Mouse (Mus musculus) heart, embryonic 12.5 days (tissue): ENCODE results near the gene Spata25. TPM values are rescaled to one million over a fixed set of nuclear protein-coding genes. Genes with fewer than 3 reads are reported as not detected.
A peak's percentile ranks its signal among the peaks of the same experiment; 100 is the strongest.
"Not testable (repeated sequence)": the region's sequence is repeated elsewhere in the genome, so short reads cannot be mapped to it uniquely, and the experiment has no call there.

Source experiments
- ATAC-seq: fragments of 200-750 bp; cut with Nextera tagmentation; 2 replicates; pipeline ENCODE4 v1.8.0; 2017; ENCODE audit warnings: moderate TSS enrichment, moderate library complexity; ENCODE audit not compliant: insufficient number of reproducible peaks, low FRiP score
- H3K27ac ChIP-seq: fragments of 300-500 bp; sonication (generic); 2 replicates; pipeline ENCODE4 v1.5.1; 2016; ENCODE audit warnings: mild to moderate bottlenecking, moderate library complexity; ENCODE audit not compliant: poor library complexity, severe bottlenecking
- H3K27me3 ChIP-seq: fragments of 300-500 bp; sonication (generic); replicated peaks from 2 replicates; pipeline ENCODE4 v1.6.1; 2016; ENCODE audit warnings: mild to moderate bottlenecking, moderate library complexity
- H3K36me3 ChIP-seq: fragments of 300-500 bp; sonication (generic); 2 replicates; pipeline ENCODE4 v1.6.1; 2016; ENCODE audit warnings: mild to moderate bottlenecking, moderate library complexity
- H3K4me1 ChIP-seq: fragments of 300-500 bp; sonication (generic); replicated peaks from 2 replicates; pipeline ENCODE4 v1.6.1; 2016; ENCODE audit warnings: mild to moderate bottlenecking
- H3K4me2 ChIP-seq: fragments of 300-500 bp; sonication (generic); 2 replicates; pipeline ENCODE4 v1.6.1; 2016; ENCODE audit warnings: mild to moderate bottlenecking, moderate library complexity
- H3K4me3 ChIP-seq: fragments of 300-500 bp; sonication (generic); 2 replicates; pipeline ENCODE4 v1.5.1; 2016; ENCODE audit warnings: mild to moderate bottlenecking
- H3K9ac ChIP-seq: fragments of 300-500 bp; sonication (generic); 2 replicates; pipeline ENCODE4 v1.6.1; 2016; ENCODE audit warnings: mild to moderate bottlenecking, moderate library complexity
- H3K9me3 ChIP-seq: fragments of 300-500 bp; sonication (generic); replicated peaks from 2 replicates; pipeline ENCODE4 v1.6.1; 2016; ENCODE audit warnings: mild to moderate bottlenecking, moderate library complexity
- WGBS: fragments of 180-500 bp; shearing (Covaris S2); methylation state at CpG from one replicate; pipeline ENCODE4 v1.1.7; 2016; 5-methylcytosine and 5-hydroxymethylcytosine counted together
- polyA plus RNA-seq: library from polyadenylated mRNA; unstranded; fragments of >200 nt; fragmentation: Nextera tagmentation; extraction: Ambion mirVana; gene quantifications from 2 replicates; pipeline ENCODE4 v1.2.1, GENCODE M21; 2016

Spata25 gene
- polyA plus RNA-seq, result not detected in 2 replicates

- H3K27me3 ChIP-seq, result no peaks in the 10 kb centered on the region
- peaks cover 49% of the 10 kb centered on the region for H3K36me3 ChIP-seq
- H3K4me2 ChIP-seq, result no peak within 1 kb of the TSS
- H3K4me1 ChIP-seq, result peaks cover 22% of the 10 kb centered on the region
- H3K4me3 ChIP-seq, result no peak within 1 kb of the TSS
- no peak within 1 kb of the TSS for H3K9ac ChIP-seq
- H3K27ac ChIP-seq, result no peak within 1 kb of the TSS
- ATAC-seq, result no peak
- 82% methylated on average over 6 of the region's 6 CpGs for WGBS
- H3K9me3 ChIP-seq, result no peaks in the 10 kb centered on the region
Observed at GRCm38 (mm10) chr2:164828437-164828836, at the start of gene Spata25. Spata25 (minus strand) TSS chr2:164828537.

DNA sequence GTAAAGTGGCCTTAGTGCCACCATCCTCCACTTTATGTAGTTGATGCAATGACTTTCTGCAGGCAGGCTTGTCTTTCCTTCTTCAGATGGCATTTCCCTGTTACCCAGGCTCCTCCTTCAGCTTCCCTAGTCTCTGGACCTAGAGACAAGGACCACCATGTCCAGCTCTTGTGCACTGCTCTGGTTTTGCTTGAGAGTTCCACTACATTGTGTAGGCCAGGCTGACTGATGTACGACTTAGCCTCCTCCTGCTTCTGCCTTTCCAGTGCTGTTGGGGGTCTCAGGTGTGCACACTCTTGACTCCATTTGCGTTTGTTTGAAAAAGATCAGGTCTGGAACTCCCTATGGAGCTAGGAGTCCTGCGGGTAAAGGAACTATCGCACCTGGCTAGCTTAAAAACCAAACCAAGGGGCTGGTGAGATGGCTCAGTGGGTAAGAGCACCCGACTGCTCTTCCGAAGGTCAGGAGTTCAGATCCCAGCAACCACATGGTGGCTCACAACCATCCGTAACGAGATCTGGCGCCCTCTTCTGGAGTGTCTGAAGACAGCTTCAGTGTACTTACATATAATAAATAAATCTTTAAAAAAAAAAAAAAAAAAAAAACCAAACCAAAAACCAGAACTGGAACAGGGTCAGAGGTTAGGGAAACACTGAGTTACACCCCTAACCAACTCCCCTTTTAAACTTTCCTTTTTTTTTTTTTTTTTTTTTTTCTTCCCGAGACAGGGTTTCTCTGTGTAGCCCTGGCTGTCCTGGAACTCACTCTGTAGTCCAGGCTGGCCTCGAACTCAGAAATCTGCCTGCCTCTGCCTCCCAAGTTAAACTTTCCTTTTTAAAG, 49.3 kb upstream of the Spata25 start:
- not testable (repeated sequence) for ATAC-seq, H3K9ac ChIP-seq, H3K36me3 ChIP-seq, H3K9me3 ChIP-seq, H3K27me3 ChIP-seq, H3K4me3 ChIP-seq
- WGBS, result 73% methylated on average over 11 of the region's 11 CpGs
- H3K4me1 ChIP-seq, result peaks cover 37% of the 10 kb centered on the region
- H3K4me2 ChIP-seq, result peak overlapping the region; percentile 95
- H3K27ac ChIP-seq, result peak overlapping the region; percentile 100

- H3K4me2 ChIP-seq, H3K9ac ChIP-seq, H3K36me3 ChIP-seq, H3K4me3 ChIP-seq, H3K9me3 ChIP-seq, H3K27me3 ChIP-seq, ATAC-seq, H3K27ac ChIP-seq: not testable (repeated sequence)
- peaks cover 33% of the 10 kb centered on the region for H3K4me1 ChIP-seq
- 47% methylated on average over 2 of the region's 2 CpGs for WGBS
Observed at GRCm38 (mm10) chr2:164875648-164876047, 47.3 kb upstream of the Spata25 start.

GRCm38 (mm10) chr2:164874239-164874769, 46.0 kb upstream of the Spata25 start:
- Histone ChIP-seq H3K4me1 (peaks cover 29% of the 10 kb centered on the region), H3K4me3 (no peak overlapping the region), H3K9me3 (no peaks in the 10 kb centered on the region), H3K27ac (peak overlapping the region; percentile 55), H3K9ac (0 out of 2 replicates have a peak overlapping the region, but pooled peaks have one; percentile 9), H3K27me3 (no peaks in the 10 kb centered on the region), H3K36me3 (peaks cover 6% of the 10 kb centered on the region; the same call in 1 of the 2 replicates), H3K4me2 (0 out of 2 replicates have a peak overlapping the region, but pooled peaks have one; percentile 15)
- WGBS, result 5% methylated on average over 1 of the region's 1 CpGs
- ATAC-seq, result no peak

GRCm38 (mm10) chr2:164873621-164874020, 45.3 kb upstream of the Spata25 start:
- Histone ChIP-seq H3K9ac (0 out of 2 replicates have a peak overlapping the region, but pooled peaks have one; percentile 9), H3K9me3 (no peaks in the 10 kb centered on the region), H3K4me3 (no peak overlapping the region), H3K27ac (peak overlapping the region; percentile 55), H3K27me3 (no peaks in the 10 kb centered on the region), H3K4me2 (no peak overlapping the region), H3K36me3 (peaks cover 6% of the 10 kb centered on the region; the same call in 1 of the 2 replicates), H3K4me1 (peaks cover 29% of the 10 kb centered on the region)
- whole genome bisulfite sequencing, result 54% methylated on average over 3 of the region's 3 CpGs
- ATAC-seq, result no peak

DNA sequence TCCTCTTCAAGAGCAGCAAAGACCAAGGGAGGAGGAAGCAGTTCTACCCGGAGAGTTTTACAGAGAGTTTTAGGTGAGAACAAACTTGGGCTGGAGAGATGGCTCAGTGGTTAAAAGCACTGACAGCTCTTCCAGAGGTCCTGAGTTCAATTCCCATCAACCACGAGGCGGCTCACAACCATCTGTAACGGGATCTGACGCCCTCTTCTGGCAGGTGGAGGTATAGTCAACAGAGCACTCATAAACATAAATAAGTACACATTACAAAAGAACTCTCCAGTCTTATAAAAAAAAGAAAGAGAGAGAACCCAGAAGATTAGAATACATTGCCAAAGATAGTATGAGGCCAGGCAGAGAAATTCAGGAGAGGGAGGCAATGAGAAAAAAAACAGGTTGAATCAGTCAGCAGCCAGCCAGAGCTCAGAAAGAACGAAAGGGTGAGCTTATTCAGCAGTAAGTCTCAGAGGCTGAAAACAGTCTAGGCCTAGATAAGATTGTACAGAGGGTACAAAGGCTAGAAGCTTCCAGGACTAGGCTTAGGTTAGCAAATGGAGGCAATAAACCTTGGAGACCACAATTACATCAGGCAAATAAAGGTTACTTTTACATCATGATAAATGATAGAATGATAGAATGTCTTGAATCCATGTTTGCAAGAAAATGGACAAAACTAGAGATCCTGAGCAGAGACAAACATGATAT, 43.4 kb upstream of the Spata25 start:
- peaks cover 29% of the 10 kb centered on the region for H3K4me1 ChIP-seq
- H3K27me3 ChIP-seq, result no peaks in the 10 kb centered on the region
- H3K4me3 ChIP-seq, result no peak overlapping the region
- H3K4me2 ChIP-seq, result no peak overlapping the region
- no peak for ATAC-seq
- no peak overlapping the region for H3K9ac ChIP-seq
- H3K27ac ChIP-seq, result no peak overlapping the region
- H3K36me3 ChIP-seq, result no peaks in the 10 kb centered on the region
- H3K9me3 ChIP-seq, result peaks cover 8% of the 10 kb centered on the region
- WGBS, result 52% methylated on average over 6 of the region's 6 CpGs

DNA sequence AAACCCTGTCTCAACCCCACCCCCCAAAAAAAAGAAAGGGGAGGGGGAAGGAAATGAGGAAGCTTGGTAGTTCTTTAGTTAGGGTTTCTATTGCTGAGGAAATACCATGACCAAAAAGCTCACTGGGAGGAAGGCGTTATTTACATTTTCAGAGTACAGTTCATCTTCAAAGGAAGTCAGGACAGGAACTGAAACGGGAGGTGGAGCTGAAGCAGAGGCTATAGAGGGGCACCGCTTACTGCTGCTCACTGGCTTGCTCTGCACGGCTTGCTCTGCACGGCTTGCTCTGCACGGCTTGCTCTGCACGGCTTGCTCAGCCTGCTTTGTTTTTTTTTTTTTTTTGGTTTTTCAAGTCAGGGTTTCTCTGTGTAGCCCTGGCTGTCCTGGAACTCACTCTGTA, 40.2 kb upstream of the Spata25 start:
- no peaks in the 10 kb centered on the region for H3K27me3 ChIP-seq
- H3K36me3 ChIP-seq, result no peaks in the 10 kb centered on the region
- H3K4me2 ChIP-seq, result no peak overlapping the region
- H3K27ac ChIP-seq, result no peak overlapping the region
- no peak for ATAC-seq
- 72% methylated on average over 7 of the region's 7 CpGs for WGBS
- H3K4me1 ChIP-seq, result peaks cover 23% of the 10 kb centered on the region
- no peak overlapping the region for H3K4me3 ChIP-seq
- H3K9me3 ChIP-seq, result peaks cover 8% of the 10 kb centered on the region
- no peak overlapping the region for H3K9ac ChIP-seq

- Histone ChIP-seq H3K9ac (no peak overlapping the region), H3K4me1 (peaks cover 25% of the 10 kb centered on the region), H3K36me3 (no peaks in the 10 kb centered on the region), H3K27me3 (no peaks in the 10 kb centered on the region), H3K4me3 (no peak overlapping the region), H3K27ac (peak overlapping the region; percentile 92), H3K4me2 (no peak overlapping the region), H3K9me3 (peaks cover 8% of the 10 kb centered on the region)
- 91% methylated on average over 7 of the region's 7 CpGs for WGBS
- no peak for ATAC-seq
Observed at GRCm38 (mm10) chr2:164867566-164867965, 39.2 kb upstream of the Spata25 start.

- H3K4me2 ChIP-seq, result no peak overlapping the region
- H3K4me1 ChIP-seq, result peaks cover 31% of the 10 kb centered on the region
- no peaks in the 10 kb centered on the region for H3K36me3 ChIP-seq
- ATAC-seq, result peak; percentile 87
- no peaks in the 10 kb centered on the region for H3K27me3 ChIP-seq
- WGBS, result 26% methylated on average over 16 of the region's 16 CpGs
- 0 out of 2 replicates have a peak overlapping the region, but pooled peaks have one; percentile 0 for H3K4me3 ChIP-seq
- H3K9ac ChIP-seq, result peak overlapping the region; percentile 35; the same call in 1 of the 2 replicates
- H3K27ac ChIP-seq, result peak overlapping the region; percentile 92
- H3K9me3 ChIP-seq, result peaks cover 8% of the 10 kb centered on the region
Observed at GRCm38 (mm10) chr2:164866741-164867551, 38.6 kb upstream of the Spata25 start.

GRCm38 (mm10) chr2:164864593-164864992, 36.3 kb upstream of the Spata25 start:
- ATAC-seq, result no peak
- Histone ChIP-seq H3K4me3 (no peak overlapping the region), H3K27ac (no peak overlapping the region)

More at GRCm38 (mm10) chr2:164864593-164864992, 36.3 kb upstream of the Spata25 start:
- peaks cover 38% of the 10 kb centered on the region for H3K4me1 ChIP-seq
- H3K9ac ChIP-seq, result no peak overlapping the region
- H3K36me3 ChIP-seq, result no peaks in the 10 kb centered on the region
- 49% methylated on average over 4 of the region's 4 CpGs for WGBS
- no peak overlapping the region for H3K4me2 ChIP-seq
- peaks cover 8% of the 10 kb centered on the region for H3K9me3 ChIP-seq
- peaks cover 5% of the 10 kb centered on the region; the same call in 1 of the 2 replicates for H3K27me3 ChIP-seq
